Mouse (Mus musculus) heart, adult 2 months (tissue): ENCODE measurements around the gene Rnaseh2c.

Experiments
- CTCF ChIP-seq: fragments of 200-600 bp; IDR thresholded peaks from 2 replicates; pipeline ENCODE4 v1.8.1; 2022; ENCODE audit warnings: antibody characterized with exemption, mild to moderate bottlenecking, moderate library complexity
- EP300 ChIP-seq: fragments of 200-500 bp; IDR thresholded peaks from 2 replicates; pipeline ENCODE4 v1.6.1; 2011; ENCODE audit warnings: low read depth, low read length, control low read depth; ENCODE audit not compliant: insufficient read depth
- POLR2A ChIP-seq: fragments of 200-500 bp; IDR thresholded peaks from 2 replicates; pipeline ENCODE4 v1.6.1; 2011; ENCODE audit warnings: mild to moderate bottlenecking, low read depth, low read length, control low read depth; ENCODE audit not compliant: insufficient read depth

GRCm38 (mm10) chr19:5611973-5612372 is 10.3 kb downstream of the Rnaseh2c start:
- TF ChIP-seq EP300 (no peak), CTCF (peak; percentile 25), POLR2A (no peak)
